Mouse (Mus musculus) gastrocnemius, postnatal 4 days (tissue): ENCODE measurements around the gene Arv1. TPM values are rescaled to one million over a fixed set of nuclear protein-coding genes. Genes with fewer than 3 reads are reported as not detected.
A peak's percentile ranks its signal among the peaks of the same experiment; 100 is the strongest.

Experiments used
- DNase-seq, 2 experiments: peaks; one replicate each; pipeline ENCODE4 v3.0.0; 2021 to 2022; ENCODE audit warnings: low spot score in 2 of 2, mixed read lengths in 2 of 2
- long read RNA-seq, 2 experiments: library from polyadenylated mRNA; stranded (forward); transcript quantifications; one replicate each; pipeline ENCODE4 v2.0.0; 2021
- total RNA-seq, 2 experiments: library from RNA; stranded (reverse); gene quantifications; 2 replicates each; pipeline ENCODE4 v1.2.3; 2021

The Arv1 gene
- 1 to 10 TPM; 6.6 to 7.1 TPM for total RNA-seq
- long read RNA-seq, experiment 1, partial matches to known transcripts = 3 of 10 reads
- long read RNA-seq, experiment 1, other reads (novel, unspliced or antisense) = 7 of 10 reads
- long read RNA-seq, experiment 2, partial matches to known transcripts = 1 of 2 reads
- long read RNA-seq, experiment 2, other reads (novel, unspliced or antisense) = 1 of 2 reads

DNA sequence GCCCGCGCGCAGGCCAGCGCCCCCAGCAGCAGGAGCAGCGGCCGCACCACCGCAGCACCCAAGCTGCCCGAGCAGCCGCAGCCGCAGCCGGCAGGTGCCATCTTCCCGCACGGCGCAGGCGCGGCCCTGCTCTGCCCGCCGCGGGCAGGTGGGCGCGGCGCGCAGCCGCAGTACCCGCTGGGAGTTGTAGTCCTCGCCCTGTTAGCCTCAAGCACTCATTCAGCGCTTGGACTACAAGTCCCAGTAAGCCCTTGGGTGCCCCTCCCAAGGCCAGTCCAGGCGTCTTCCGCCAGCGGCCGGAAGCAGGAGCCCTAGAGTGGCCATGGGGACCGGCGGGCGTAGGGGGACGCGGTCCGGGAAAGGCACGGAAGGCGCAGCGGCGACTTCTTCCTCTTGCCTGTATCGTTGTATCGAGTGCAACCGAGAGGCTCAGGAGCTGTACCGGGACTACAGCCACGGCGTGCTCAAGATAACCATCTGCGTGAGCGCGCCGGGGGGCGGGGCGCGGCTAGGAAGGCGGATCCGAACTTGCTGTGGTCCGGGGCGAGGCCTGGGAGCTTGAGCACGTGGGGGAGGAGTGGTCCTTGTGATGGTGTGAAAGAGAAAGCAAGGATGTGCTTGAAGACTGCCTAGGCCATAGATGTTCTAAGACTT, at the start of gene Arv1, which contains the start of gene Ttc13:
Gene Arv1 (plus strand): TSS at position 278 of the 654 bp plus-strand sequence.
Gene Ttc13 (minus strand): TSS at position 122 of the 654 bp plus-strand sequence.
- peak; percentile 88 to 95 for DNase-seq

DNA sequence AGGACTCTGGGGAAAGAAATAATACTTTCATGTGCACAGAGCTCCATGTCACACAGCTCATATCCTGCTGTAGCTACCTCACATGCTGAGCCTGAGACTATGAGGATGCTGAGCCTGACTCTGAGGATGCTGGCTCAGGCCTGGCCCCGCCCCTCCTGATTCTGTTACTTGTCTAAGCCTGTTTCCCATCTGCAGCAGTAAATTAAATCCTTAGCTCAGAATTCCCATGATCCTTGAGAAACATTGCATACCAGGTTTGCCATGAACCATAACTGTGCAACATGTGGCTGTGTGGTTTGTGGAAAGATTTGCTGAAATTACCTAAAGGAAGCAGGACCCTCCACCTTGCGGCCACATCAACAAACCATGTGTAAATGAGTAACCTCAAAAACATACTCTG, 49.6 kb upstream of the Arv1 start:
- DNase-seq = no peak

DNA sequence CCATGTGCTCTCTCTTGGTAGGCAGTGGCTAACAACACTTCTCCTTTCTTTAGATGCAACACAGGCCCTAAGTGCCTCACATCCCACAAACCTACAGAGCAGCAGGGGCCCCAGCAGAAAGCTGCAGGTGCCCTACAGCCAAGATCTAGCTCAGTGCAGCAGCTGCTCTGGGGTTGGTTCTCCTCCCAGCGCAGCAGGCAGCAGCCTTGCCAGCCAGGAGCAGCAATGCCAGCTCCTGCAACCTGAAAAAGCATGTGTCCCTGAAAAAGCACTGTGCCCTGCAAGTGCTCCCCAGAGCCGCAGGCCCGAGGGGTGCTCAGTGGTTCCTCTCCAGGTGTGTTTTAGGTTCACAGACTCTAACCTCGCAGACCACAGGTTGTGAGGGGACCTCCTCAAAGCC, 45.3 kb upstream of the Arv1 start:
- no peak for DNase-seq

DNA sequence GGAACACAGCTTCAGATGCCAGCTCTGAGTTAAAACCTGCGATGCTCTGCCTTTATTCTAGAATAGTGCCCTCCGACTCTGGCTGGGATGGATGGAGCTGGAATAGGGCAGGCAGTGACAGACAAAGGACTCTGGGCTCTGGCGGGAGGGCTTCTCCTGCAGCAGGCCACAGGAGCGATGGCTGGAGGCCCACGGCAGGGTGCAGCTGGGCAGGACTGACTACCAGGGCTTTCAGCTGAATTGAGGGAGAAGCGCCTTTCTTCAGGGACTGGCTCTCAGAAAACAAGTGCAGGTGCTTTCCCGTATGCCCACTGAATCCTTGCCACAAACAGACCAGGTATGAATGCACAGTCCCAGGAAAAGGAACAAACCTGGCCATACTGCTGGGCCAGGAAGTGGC, 44.9 kb upstream of the Arv1 start:
- no peak for DNase-seq

DNA sequence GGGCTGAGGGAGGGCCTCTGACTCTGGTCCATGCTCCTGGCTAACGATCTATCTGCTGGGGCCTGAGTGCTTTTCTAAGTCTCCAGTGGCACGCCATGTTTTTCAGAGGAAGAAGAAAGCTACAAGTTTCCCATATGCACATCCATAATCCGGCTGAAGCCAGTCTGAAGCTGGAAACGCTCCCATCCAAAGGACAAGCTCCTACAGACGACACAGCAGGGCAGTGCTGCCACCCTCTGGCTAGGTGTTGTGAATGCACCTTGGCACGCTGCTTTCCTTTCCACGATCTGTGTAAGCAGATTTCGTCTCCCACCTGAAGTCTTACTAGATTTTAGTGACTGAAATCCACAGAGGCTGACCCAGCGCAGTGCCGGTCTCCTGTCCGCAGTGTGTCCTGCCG, 44.5 kb upstream of the Arv1 start:
- DNase-seq = peak; percentile 66 to 85

DNA sequence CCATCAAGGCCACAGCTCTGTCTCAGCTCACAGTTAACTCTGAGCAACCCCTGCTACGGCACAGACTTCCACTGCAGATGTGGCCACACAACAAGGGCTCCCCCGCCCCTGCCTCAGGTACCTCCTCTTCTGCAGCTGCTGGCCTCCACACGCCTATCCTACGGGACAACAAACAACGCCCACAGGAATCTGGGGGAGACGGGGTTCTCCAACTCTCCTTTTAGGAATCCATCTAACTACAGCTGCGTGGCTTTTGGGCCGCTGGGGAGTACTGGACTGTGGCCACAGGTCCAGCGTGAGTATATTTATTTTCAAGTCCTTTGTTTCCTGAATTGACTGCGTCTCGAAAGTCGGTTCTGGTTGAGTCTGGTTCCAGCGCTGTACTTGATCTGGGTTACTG, 43.7 kb upstream of the Arv1 start:
- DNase-seq = no peak

DNA sequence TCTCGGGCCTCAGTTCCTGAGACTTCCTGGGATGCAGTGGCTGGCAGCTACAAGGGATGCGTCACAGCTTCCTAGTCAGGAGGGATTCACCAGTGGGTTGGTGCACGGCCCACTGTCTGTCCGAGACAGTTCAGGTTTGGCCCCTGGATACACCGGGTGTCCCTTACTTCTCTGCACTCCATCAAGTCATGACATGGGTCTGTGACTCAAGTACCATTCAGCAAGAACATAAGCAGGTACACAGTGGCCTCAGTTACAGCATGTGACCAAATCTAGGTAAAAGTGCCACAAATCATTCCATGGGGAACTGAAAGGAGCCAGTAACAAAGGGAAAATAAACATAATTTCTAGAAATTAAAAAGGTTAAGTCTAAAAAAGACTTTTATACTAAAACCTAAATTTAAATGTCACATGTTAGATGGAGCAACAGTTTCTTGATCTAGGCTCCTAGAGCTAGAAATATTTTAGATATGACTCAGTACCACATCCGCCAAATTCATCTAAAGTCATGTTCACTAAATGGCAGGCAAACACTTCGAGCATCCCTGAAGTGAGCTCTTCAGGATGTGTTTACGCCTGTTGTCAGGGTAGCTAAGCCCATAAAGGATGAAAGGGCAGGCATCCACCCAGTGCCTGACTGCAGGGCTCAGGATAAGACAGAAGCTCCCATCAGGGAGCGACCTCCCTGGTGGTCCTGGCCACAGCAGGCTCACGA, 40.7 kb upstream of the Arv1 start:
- no peak for DNase-seq

DNA sequence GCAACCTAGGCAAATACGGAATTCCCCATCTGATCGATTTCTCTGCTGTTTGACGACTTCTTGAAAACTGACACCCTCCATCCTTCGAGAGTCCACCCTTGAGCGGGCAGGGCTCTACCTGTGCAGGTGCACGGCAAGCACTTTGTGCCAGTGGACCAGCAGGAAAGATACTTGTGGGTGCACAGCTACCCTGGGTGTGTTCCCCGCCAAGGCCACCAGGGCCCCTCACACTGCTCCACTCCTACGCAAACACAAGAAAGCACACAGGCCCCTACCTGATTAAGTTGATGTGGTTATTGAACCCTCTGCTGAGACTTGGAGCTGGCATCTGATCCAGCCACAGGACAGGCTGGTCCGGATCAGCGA, 40.2 kb upstream of the Arv1 start:
- no peak for DNase-seq

DNA sequence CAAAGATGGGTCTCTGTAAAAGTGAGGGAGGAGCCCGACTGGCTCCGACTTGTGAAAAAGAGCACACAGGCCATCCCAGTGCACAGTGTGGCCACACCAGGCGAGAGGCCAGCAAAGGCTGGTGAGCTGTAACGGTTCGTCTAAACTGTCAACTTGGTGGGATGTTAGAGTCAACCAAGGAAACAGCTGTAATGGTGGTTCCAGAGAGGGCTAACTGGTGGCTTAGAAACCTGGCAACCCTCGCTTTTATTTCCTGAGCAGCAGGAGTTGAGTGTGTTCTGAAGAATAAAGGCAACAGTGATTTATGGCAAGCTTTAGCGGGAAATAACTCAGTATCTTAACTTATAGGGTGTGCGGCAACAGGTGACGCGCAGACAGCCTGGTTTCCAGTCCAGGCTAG, 39.7 kb upstream of the Arv1 start:
- no peak for DNase-seq

DNA sequence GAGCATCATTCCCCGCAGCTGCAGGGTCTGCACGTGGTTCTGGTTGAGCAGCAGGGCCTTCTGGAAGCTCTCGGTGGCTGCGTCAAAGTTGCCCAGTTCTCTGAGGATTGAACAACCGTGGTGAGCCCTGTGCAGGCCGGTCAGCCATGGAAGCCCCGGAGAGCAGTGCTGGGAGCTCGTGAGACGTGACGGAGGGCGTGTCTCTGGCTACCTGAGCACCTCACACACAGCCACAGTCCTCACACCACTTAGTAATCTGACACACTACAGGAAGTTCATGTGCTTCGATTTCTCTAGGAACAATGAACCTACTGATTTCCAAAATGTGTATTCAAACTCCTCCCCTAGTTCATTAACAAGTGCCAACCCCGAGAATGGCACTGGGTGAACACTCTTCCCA, 33.0 kb upstream of the Arv1 start:
- no peak for DNase-seq

DNA sequence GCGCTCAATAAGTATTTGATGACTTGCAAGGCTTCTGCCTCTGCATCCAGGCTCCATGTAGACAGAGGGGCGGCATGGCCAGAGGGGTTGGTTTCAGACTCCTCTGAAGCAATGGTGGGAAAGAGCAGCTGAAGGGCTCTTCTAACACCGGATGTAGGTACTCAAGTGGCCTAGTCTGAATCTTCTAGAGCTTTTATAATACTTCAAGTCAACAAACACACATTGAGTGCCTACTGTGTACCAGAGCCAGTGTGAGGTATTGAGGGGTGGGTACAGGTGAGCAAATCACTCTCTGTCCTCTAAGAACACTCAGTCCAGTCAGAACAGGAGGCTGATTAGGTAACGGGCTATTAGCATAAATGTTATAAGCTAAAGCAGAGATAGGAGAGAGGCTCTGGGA, 30.2 kb upstream of the Arv1 start:
- DNase-seq = no peak

DNA sequence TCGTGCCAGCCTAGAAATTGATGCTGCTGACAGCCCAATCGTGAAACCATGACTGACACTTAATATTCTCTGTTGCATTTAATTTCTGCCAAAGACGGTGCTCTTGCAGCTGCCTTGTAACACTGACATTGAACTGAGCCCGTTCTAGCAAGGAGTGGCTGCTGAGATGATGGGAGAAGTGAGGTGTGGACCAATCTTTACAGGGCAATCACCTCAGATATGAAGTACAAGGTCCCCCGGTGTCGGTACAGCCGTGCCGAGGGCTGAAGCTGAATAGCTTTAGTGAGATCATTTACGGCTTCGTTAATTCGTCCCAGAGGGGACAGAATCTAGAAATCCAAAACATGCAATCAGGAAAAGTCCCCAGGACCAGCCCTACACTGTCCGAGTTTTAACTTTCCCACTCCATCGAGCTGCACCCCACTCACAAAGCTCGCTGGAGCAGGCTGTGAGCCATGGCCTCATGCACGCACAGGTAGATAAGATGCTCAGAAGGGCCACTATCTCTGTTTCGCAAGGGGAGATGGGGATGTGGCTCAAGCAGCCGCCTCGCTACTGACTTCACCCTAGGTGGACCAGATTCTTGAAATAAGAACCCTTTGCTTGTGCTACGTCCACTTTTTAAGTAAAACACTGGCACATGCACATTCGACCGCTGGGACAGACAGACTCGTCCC, 26.4 kb upstream of the Arv1 start:
- DNase-seq = no peak

DNA sequence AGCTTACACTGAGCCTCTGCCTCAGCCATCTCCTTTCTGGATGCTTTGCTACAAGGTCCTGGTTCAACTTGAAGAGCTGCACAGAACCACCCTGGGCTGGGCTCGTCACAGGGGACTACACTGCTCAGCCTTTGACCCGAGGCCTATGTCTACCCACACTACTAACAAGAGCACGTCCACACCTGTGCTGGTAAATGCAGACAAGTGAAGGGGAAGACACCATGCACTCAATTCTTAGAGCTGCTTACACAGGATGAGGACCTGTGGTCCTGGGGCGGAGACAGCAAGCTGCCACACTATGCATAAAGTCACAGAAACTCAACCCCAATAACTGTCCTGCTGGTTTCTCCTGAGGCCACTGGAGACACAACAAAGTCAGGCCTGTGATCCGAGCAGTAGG, 21.7 kb upstream of the Arv1 start:
- no peak for DNase-seq

DNA sequence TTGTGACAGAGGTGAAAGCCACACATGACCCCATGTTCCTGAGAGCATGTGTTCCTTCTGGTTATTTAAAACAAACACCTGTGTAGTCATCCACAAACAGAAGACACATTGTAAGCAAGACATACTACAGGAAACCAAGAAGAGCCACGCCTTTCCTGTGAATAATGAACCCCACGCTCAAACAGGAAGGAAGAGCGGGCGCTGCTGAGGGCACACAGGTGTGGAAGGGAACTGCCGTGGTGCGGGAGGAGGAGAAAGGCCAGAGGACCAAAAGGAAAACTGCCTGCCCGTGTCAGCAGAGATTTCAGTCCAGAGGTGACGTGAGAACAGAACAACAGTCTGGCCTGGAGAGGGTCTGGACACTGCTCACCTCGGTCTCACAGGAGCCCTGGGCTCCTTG, 20.9 kb upstream of the Arv1 start:
- DNase-seq = no peak

DNA sequence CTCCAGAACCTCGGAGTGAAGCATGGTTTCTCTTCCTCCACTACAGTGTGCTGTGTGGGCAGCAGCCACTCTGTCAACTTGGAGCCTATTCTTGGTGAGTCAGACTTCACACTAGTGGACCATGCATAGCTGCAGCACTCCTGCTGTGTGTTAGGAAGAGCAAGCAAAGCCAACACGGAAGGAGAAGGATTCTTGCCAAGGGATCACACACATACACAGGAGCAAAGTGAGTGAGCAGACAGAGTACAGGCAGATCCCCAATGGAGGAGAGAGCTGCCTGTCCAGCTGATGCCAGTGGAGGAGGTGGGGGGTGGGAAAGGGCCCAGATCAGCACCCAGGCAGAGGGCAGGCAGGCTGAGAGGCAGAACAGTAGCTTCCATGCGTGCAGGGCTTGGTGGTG, 19.8 kb upstream of the Arv1 start:
- no peak for DNase-seq

DNA sequence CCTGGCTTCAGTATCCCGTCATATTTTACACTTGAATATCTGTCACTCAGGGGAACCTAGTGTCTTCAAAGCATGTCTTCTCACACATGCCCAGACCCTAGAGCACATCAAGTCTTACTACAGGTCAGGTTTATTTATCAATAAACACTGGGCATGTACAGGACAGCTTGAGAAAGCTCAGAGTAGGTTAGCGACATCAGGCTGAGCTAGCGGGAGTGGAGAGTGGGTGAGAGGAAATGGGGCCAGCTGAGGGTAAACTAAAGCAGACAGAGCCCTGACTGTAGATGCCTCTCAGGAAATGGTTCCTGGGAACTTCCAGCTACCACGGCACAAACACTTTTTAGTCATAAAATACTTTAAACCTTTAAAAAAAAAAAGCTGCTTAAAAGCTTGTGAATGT, 18.4 kb upstream of the Arv1 start:
- no peak for DNase-seq

DNA sequence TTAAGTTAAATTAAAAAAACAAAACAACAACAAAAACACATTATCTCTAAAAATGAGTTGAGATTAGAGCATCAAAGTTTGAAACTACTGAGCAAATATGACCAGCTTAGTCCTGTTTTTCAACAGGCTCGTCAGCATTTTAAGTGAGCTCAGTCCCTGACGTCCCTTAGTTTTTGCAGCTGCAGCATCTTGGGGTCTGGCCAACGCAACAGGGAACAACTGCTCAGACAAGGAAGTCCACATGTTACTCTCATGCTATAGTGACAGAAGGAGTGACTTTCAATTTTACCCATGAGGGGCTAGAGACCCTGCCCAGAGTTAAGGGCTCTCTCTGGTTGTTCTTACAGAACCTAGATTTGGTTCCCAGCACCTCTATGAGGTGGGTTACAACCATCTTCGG, 17.6 kb upstream of the Arv1 start:
- no peak for DNase-seq

DNA sequence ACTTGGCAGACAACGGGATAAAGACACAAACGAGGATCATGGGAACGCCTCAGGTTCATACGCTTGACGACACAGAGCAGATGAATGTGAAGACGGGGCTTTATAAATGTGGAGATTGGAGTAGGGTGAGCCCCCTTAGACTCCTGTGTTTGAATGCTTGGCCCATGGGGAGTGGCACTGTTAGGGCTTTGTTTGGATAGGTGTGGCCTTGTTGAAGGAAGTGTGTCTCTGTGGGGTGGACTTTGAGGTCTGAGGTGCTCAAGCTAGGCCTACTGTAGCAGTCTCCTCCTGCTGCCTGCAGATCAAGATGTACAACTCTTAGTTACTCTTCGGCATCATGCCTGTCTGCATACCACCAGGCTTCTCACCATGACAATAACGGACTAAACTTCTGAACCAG, 16.1 kb upstream of the Arv1 start:
- no peak for DNase-seq

DNA sequence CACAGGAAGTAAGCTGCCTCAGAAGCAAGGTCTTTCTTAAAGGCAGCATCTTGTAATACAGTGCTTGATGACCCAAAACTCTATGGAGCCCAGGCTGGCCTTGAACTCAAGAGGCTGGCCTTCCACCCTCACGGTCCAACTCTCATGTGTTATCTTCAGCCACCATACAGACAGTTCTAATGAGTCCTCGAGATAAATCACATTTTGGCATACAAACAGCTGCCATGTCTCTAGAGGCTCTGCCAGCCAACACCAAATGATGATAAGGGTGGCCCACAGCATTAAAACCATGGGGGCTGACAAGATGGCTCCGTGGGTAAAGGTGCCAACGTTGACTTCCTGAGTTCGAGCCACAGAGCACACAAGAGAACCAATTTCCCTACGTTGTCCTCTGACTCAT, 8.7 kb upstream of the Arv1 start:
- no peak for DNase-seq

DNA sequence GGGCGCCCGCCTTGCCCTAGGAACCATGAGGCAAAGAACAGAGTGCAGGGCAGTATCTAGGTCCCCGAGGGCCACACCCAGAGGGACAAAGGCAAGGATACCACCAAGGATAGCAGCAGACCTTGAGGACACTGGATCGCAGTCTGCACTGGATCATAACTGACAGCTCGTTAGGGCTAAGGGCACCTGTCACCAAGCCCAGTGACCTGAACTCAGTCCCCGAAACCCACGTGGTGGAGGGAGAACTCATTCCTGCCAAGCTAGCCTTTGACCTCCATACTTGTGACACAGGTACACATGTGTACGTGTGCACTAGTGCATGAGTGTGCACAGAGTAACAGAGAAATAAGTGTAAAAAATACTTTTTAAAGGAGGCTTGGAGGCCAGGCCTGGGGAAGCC, 6.2 kb upstream of the Arv1 start:
- no peak for DNase-seq

DNA sequence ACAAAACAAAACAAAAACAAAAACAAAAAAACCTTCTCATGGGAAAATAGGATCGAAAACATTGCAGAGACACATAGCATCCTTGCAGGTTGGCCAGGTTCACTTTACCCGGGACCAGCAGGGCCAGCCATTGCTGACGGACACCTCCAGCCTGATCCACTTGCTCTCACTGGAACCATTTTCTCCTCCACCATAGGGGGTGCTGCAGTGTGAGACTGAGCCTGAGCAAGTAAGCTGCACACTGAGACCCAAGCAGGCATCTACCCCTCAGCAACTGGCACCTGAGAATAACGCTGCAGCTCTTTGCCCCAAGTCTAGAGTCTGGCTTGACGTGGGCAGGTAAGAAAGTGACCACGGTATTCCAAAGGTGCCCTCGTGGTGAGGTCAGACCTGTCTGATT, 1.8 kb upstream of the Arv1 start:
- no peak for DNase-seq
